Mouse (Mus musculus) brown adipose tissue, adult 24 weeks (tissue): ENCODE measurements at regions not wholly inside any gene's neighbourhood (a gene's known extent, or its start where the extent isn't known, plus 50 kb on each side); places are given as distances from the start of the nearest gene placed in this dataset.

Experiments
- H3K27ac ChIP-seq: fragments of 200-500 bp; replicated peaks from 2 replicates; pipeline ENCODE4 v1.5.1; 2012; ENCODE audit warnings: low read depth, mild to moderate bottlenecking, low read length
- H3K4me1 ChIP-seq: fragments of 200-500 bp; 2 replicates; pipeline ENCODE4 v1.6.1; 2012; ENCODE audit warnings: low read length, mixed read lengths; ENCODE audit not compliant: control insufficient read depth, insufficient read depth, insufficient read length
- H3K4me3 ChIP-seq: fragments of 200-500 bp; 2 replicates; pipeline ENCODE4 v1.5.1; 2012; ENCODE audit warnings: low read depth, mild to moderate bottlenecking, low read length, moderate library complexity; ENCODE audit not compliant: insufficient read depth

DNA sequence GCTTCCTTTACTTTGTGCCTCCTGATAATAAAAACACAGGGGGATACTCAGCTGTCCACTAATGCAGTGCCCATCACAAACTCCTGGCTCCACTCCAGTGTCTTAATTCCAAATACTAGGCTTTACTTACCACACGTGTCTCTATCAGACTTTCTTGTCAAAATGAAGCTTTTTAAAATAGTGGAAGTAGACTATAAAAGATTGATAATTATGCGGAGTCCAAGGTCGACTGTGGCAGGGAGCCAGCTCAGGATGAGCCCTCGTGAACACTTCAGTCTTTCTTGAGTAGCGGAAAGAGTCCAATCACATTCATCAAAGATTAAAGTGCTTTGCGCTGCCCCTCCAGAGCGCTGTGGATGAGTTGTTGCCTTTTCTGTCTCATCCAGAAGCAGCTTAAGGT, 147.9 kb upstream of the Zbtb20 start:
- H3K4me3 ChIP-seq: no peak overlapping the region
- no peaks in the 10 kb centered on the region for H3K4me1 ChIP-seq
- H3K27ac ChIP-seq: no peak overlapping the region

DNA sequence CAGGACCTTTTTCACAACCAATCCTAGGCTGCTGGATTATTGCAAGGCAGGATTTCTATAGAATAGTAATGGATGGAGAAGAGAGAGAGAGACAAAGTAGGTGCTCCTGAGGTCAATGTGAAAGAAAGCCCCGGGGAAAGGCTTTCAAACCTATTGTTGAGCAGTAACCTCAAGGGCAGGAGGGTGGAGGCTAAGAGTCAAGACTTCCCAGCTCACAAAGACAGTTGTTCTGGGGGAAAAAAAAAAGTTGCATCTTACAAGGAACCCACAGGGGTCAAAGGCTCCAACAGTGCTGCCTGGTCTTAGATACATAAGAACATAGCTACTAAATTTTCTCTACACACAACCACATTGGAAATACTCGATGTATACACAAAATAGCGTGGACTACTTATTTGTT, 155.8 kb upstream of the Zbtb20 start:
- H3K4me1 ChIP-seq: no peaks in the 10 kb centered on the region
- H3K27ac ChIP-seq: no peak overlapping the region
- H3K4me3 ChIP-seq: no peak overlapping the region

- Histone ChIP-seq H3K27ac (no peak overlapping the region), H3K4me1 (no peaks in the 10 kb centered on the region), H3K4me3 (no peak overlapping the region)
Observed at GRCm38 (mm10) chr16:42718452-42718851, 157.2 kb upstream of the Zbtb20 start.

- no peak overlapping the region for H3K27ac ChIP-seq
- no peaks in the 10 kb centered on the region for H3K4me1 ChIP-seq
- no peak overlapping the region for H3K4me3 ChIP-seq
Observed at GRCm38 (mm10) chr16:42717828-42718412, 157.8 kb upstream of the Zbtb20 start.

DNA sequence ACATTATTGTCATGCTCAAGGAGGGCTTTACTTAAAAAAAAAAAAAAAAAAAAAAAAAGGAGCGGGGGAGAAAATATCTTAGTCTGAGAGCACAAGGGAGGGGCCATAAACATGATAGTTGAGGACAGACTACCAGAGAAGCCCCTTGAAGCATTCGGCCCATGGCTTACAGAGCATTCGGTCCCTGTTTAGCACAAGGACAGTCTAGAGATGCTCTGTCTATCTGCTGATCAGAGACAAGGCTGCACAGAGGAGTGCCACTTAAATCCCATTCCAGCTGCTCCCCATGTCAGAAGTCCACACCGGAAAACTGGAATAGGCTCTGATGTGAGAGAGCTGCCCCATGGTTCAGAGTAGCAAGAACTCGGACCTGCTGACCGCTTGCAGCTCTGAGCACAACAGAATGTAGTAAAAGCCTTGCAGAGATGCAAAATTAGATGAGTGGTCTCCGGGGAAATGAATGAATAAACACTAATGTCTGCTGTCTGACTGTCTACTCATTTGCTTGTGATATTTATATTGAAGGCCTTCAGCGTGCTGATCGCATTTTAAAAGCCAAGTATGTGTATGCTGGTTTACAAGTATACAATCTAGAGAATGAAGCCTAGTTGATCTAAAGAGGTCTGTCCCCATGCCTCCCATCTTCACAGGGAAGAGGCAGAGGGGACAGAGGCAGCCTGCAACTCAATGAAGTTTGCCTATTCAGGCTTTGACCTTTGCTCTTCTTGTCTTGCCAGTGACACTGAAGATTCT, 158.4 kb upstream of the Zbtb20 start:
- no peak overlapping the region for H3K4me3 ChIP-seq
- no peak overlapping the region for H3K27ac ChIP-seq
- H3K4me1 ChIP-seq: no peaks in the 10 kb centered on the region

DNA sequence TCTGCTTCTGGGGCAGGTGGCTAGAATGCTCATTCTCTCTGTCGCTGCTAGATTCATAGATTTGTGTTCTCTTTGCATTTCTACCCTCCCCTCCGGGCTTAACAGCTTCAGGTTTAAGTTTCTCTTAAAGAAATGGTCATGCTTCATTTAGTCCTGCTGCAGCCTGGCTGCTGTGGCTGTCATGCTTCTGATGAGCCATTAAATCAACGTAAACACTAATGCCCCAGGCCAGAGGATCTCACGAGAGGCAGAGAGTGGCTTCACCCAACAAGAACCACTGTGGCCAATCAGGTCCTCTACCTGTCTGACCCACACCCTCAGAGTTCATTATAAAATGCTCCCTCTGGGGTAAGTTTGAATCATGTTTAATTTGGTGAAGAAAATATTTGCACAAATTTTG, 173.0 kb upstream of the Zbtb20 start:
- Histone ChIP-seq H3K4me3 (no peak overlapping the region), H3K27ac (no peak overlapping the region), H3K4me1 (no peaks in the 10 kb centered on the region)

DNA sequence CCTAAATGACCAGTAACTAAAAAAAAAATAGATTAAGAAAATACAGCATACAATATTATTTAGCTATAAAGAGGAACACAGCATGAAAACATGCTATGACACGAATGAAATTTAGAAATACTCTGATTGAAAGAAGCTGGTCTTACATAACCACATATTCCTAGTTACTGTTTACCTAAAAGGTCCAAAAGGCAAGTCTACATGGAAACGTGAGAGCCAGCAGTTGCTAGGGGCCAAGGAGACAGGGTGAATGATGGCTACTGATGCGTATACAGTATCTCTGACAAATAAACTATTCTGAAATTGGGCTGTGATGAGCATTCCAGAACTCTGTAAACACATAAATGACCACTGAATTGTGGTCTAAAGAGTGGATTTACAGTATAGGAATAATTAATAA, 194.5 kb upstream of the Zbtb20 start:
- H3K4me1 ChIP-seq: peaks cover 3% of the 10 kb centered on the region; the same call in 1 of the 2 replicates
- H3K27ac ChIP-seq: no peak overlapping the region
- no peak overlapping the region for H3K4me3 ChIP-seq

DNA sequence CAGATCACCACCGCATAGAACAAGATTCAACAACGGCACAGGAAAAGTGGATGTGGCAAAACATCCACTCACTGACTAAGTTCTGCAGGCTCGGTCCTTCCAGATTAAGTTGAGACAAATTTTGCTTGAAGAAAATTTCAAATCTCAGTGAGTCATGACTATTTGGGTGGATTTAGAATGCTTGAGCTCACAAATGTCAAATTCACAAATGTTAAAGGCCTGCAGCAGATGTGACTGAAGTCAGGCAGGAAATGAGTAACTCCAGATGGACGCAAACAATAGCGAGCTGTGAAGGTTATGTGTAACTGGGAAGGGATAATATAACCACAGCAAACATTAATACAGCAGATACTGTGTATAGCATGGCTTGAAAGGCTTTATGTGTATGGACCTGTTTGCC, 198.5 kb upstream of the Zbtb20 start:
- H3K27ac ChIP-seq: peak overlapping the region; percentile 74
- H3K4me3 ChIP-seq: no peak overlapping the region
- peaks cover 3% of the 10 kb centered on the region; the same call in 1 of the 2 replicates for H3K4me1 ChIP-seq

DNA sequence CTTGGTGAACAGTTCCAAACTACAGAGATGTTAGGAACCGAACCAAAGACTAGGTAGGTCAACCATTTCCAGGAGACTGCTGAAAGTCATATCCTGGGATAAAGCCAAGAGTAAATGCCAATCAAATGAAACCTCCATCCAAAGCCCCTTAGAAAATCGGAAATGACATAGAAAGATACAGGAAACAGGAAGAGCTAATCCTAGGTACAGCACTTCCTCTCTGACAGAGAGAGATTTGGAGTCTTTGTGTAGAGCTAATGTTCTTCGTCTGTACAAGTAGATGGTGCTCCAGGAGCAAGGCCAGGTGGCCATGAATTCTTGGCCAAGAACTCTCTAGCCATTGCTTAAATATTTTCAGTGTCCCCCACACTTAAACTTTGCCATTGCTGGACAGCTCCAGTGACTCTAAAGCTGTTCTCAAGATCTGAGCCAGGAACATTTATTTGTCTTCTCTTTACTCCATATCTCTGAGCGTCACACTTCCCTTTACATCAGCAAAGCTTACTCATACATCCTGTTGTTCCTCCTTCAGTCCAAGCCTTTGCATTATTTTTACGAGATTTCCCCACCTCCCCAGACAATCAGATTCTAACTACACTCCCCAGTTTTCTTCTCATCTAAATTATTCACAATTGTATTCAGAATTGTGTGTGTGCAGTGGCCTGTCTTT, 199.1 kb upstream of the Zbtb20 start:
- peaks cover 3% of the 10 kb centered on the region; the same call in 1 of the 2 replicates for H3K4me1 ChIP-seq
- H3K27ac ChIP-seq: peak overlapping the region; percentile 74
- H3K4me3 ChIP-seq: no peak overlapping the region

DNA sequence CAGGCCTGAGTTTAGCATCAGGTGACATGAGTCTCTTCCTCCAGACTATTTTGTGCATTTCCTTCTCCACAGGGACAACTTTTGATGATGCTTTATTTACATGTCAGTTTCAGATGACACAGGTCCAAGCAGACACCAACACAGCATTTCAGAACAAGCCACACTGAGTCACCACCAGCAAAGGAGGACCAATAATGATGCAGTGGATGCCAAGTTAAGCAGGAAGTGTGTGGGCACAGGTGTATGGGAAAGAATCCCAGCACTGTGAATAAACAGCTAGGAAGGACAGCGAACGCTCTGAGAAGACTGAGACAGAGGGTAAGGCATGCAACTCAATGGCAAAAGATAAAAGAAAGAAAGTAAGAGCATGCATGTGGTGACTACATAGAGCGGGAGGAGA, 200.7 kb upstream of the Zbtb20 start:
- H3K4me1 ChIP-seq: peaks cover 3% of the 10 kb centered on the region; the same call in 1 of the 2 replicates
- H3K4me3 ChIP-seq: no peak overlapping the region
- H3K27ac ChIP-seq: no peak overlapping the region

DNA sequence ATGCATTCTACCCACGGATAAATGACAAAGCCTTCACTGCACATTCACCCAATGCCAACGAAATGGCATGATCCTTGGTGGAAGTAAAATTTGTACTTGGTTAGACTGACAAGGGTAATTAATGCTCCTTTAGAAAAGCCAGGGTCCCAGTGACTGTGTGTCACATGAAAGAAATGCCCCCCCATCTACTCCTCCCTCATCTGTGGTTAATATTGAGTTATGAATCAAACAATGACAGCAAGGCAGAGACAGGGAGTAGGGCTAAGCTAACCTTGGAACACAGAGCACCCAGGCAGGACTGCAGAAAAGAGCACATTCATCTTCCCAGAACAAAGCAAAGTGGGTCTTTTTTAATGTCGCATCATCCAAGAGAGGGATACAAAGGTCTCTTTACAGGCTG, 209.1 kb upstream of the Zbtb20 start:
- Histone ChIP-seq H3K27ac (no peak overlapping the region), H3K4me1 (no peaks in the 10 kb centered on the region), H3K4me3 (no peak overlapping the region)

- Histone ChIP-seq H3K4me3 (no peak overlapping the region), H3K4me1 (no peaks in the 10 kb centered on the region), H3K27ac (no peak overlapping the region)
Observed at GRCm38 (mm10) chr16:42651904-42652732, 223.6 kb upstream of the Zbtb20 start.

DNA sequence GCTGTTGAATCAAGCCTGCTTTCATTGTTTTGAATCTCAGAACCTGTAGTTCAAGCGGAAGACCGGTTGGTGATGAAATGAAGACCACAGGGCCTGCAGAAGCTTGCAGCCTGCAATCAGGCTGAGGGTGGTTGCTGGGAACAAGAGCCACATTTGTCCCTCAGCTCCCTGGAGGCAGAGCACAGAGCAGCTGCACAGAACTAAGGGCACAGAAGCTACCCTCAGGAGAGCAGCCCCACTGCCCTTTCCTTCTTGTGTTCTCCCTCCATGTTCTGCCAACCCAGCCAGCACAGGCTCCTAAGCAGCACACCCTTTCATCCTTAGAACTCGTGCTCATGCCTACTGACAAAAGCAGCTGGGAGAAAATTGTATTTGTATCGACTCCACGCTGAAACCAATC, 225.9 kb upstream of the Zbtb20 start:
- Histone ChIP-seq H3K4me1 (no peaks in the 10 kb centered on the region), H3K27ac (no peak overlapping the region), H3K4me3 (no peak overlapping the region)

DNA sequence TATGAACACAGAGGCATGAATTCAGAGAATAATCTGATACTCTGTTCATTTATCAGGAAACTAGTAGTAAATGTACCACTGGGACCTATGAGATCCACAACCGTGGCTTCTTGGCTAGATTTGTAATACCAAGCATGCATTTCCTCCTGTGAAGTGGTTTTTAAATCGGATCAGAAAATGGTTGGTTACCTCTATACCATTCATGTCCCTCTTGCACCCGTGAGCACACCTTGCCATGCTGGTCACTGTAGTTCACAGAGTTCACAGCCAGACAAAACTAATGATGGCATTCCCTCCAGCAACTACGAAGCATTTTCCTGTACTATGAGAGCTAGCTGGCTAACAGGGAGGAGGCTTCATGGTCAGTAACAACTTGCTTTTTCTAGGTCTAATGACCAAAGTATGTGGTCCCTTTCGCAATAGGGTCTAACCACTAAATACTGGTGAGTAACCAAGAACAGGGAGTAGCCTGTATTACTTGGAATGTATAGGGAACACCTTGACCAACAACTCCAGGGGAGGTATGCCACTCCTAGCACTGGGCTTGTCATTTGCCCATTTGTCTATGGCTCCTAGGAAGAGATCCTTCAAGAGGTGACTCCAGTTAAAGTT, 227.0 kb upstream of the Zbtb20 start:
- Histone ChIP-seq H3K4me1 (no peaks in the 10 kb centered on the region), H3K27ac (no peak overlapping the region), H3K4me3 (no peak overlapping the region)

GRCm38 (mm10) chr16:42647762-42648161, 227.9 kb upstream of the Zbtb20 start:
- Histone ChIP-seq H3K4me3 (no peak overlapping the region), H3K4me1 (no peaks in the 10 kb centered on the region), H3K27ac (no peak overlapping the region)
